Mouse (Mus musculus) stomach, embryonic 15.5 days (tissue): ENCODE measurements around the gene Gab2. TPM values are rescaled to one million over a fixed set of nuclear protein-coding genes. Genes with fewer than 3 reads are reported as not detected.
A peak's percentile ranks its signal among the peaks of the same experiment; 100 is the strongest.

Experiments
- ATAC-seq: fragments of 200-750 bp; cut with Nextera tagmentation; 2 replicates; pipeline ENCODE4 v1.8.0; 2017; ENCODE audit warnings: low read depth, moderate number of reproducible peaks, moderate TSS enrichment; ENCODE audit not compliant: insufficient read depth, low FRiP score
- H3K27ac ChIP-seq: fragments of 300-500 bp; sonication (generic); 2 replicates; pipeline ENCODE4 v1.5.1; 2015; ENCODE audit warnings: mild to moderate bottlenecking, inconsistent platforms
- H3K27me3 ChIP-seq: fragments of 300-500 bp; sonication (generic); replicated peaks from 2 replicates; pipeline ENCODE4 v1.6.1; 2015; ENCODE audit warnings: inconsistent platforms
- H3K36me3 ChIP-seq: fragments of 300-500 bp; sonication (generic); 2 replicates; pipeline ENCODE4 v1.6.1; 2015; ENCODE audit warnings: inconsistent platforms
- H3K4me1 ChIP-seq: fragments of 300-500 bp; sonication (generic); 2 replicates; pipeline ENCODE4 v1.6.1; 2015; ENCODE audit warnings: inconsistent platforms
- H3K4me2 ChIP-seq: fragments of 300-500 bp; sonication (generic); 2 replicates; pipeline ENCODE4 v1.6.1; 2015; ENCODE audit warnings: mild to moderate bottlenecking, inconsistent platforms
- H3K4me3 ChIP-seq: fragments of 300-500 bp; sonication (generic); replicated peaks from 2 replicates; pipeline ENCODE4 v1.5.1; 2015; ENCODE audit warnings: inconsistent platforms
- H3K9ac ChIP-seq: fragments of 300-500 bp; sonication (generic); 2 replicates; pipeline ENCODE4 v1.6.1; 2015; ENCODE audit warnings: inconsistent platforms
- H3K9me3 ChIP-seq: fragments of 300-500 bp; sonication (generic); 2 replicates; pipeline ENCODE4 v1.6.1; 2016; ENCODE audit warnings: inconsistent platforms
- WGBS: fragments of 180-500 bp; shearing (Covaris S2); methylation state at CpG from one replicate; pipeline ENCODE4 v1.1.7; 2015; 5-methylcytosine and 5-hydroxymethylcytosine counted together
- polyA plus RNA-seq: library from polyadenylated mRNA; unstranded; fragments of >200 nt; fragmentation: Nextera tagmentation; extraction: Ambion mirVana; gene quantifications from 2 replicates; pipeline ENCODE4 v1.2.1, GENCODE M21; 2015

Gene Gab2
- polyA plus RNA-seq, 1 experiment from 2014 or later = 7.5 TPM

- ATAC-seq = no peak
- Histone ChIP-seq H3K36me3 (no peaks in the 10 kb centered on the region), H3K4me2 (no peak overlapping the region), H3K27me3 (no peaks in the 10 kb centered on the region), H3K27ac (no peak overlapping the region), H3K9me3 (no peaks in the 10 kb centered on the region), H3K4me1 (no peaks in the 10 kb centered on the region), H3K9ac (no peak overlapping the region), H3K4me3 (no peak overlapping the region)
- WGBS = 70% methylated on average over 2 of the region's 2 CpGs
Observed at GRCm38 (mm10) chr7:97151082-97151813, 69.9 kb downstream of the Gab2 start.

- ATAC-seq = no peak
- WGBS = 71% methylated on average over 2 of the region's 2 CpGs
- Histone ChIP-seq H3K27me3 (no peaks in the 10 kb centered on the region), H3K4me1 (no peaks in the 10 kb centered on the region), H3K4me2 (no peak overlapping the region), H3K27ac (no peak overlapping the region), H3K36me3 (no peaks in the 10 kb centered on the region), H3K9ac (no peak overlapping the region), H3K9me3 (no peaks in the 10 kb centered on the region), H3K4me3 (no peak overlapping the region)
Observed at GRCm38 (mm10) chr7:97154756-97155487, 73.5 kb downstream of the Gab2 start.

- Histone ChIP-seq H3K36me3 (no peaks in the 10 kb centered on the region), H3K27ac (no peak overlapping the region), H3K27me3 (no peaks in the 10 kb centered on the region), H3K4me3 (no peak overlapping the region), H3K4me1 (no peaks in the 10 kb centered on the region), H3K9me3 (no peaks in the 10 kb centered on the region), H3K4me2 (no peak overlapping the region), H3K9ac (no peak overlapping the region)
- WGBS = 59% methylated on average over 1 of the region's 1 CpGs
- ATAC-seq = no peak
Observed at GRCm38 (mm10) chr7:97164261-97164660, 82.9 kb downstream of the Gab2 start.

GRCm38 (mm10) chr7:97171089-97171488 lies 89.7 kb downstream of the Gab2 start:
- Histone ChIP-seq H3K36me3 (no peaks in the 10 kb centered on the region), H3K4me2 (no peak overlapping the region), H3K9ac (no peak overlapping the region), H3K9me3 (no peaks in the 10 kb centered on the region), H3K4me1 (peaks cover 6% of the 10 kb centered on the region; the same call in 1 of the 2 replicates), H3K4me3 (no peak overlapping the region), H3K27me3 (no peaks in the 10 kb centered on the region), H3K27ac (no peak overlapping the region)
- no peak for ATAC-seq
- WGBS = 57% methylated on average over 1 of the region's 1 CpGs

- WGBS = 42% methylated on average over 4 of the region's 4 CpGs
- no peak for ATAC-seq
Observed at GRCm38 (mm10) chr7:97171719-97172118, 90.3 kb downstream of the Gab2 start.

GRCm38 (mm10) chr7:97172126-97172525 lies 90.7 kb downstream of the Gab2 start:
- H3K27ac ChIP-seq = peak overlapping the region; percentile 3; the same call in 1 of the 2 replicates
- 45% methylated on average over 3 of the region's 3 CpGs for WGBS

More at GRCm38 (mm10) chr7:97171719-97172118, 90.3 kb downstream of the Gab2 start:
- Histone ChIP-seq H3K4me3 (no peak overlapping the region), H3K27ac (peak overlapping the region; percentile 3; the same call in 1 of the 2 replicates), H3K9me3 (no peaks in the 10 kb centered on the region), H3K9ac (no peak overlapping the region), H3K4me1 (peaks cover 6% of the 10 kb centered on the region; the same call in 1 of the 2 replicates), H3K27me3 (no peaks in the 10 kb centered on the region), H3K36me3 (no peaks in the 10 kb centered on the region), H3K4me2 (no peak overlapping the region)

GRCm38 (mm10) chr7:97181931-97182330 lies 100.5 kb downstream of the Gab2 start:
- no peaks in the 10 kb centered on the region for H3K36me3 ChIP-seq
- ATAC-seq = no peak
- 84% methylated on average over 1 of the region's 1 CpGs for WGBS
- H3K4me1 ChIP-seq = no peaks in the 10 kb centered on the region
- no peak overlapping the region for H3K27ac ChIP-seq
- H3K27me3 ChIP-seq = no peaks in the 10 kb centered on the region
- no peak overlapping the region for H3K4me3 ChIP-seq
- H3K4me2 ChIP-seq = no peak overlapping the region
- no peaks in the 10 kb centered on the region for H3K9me3 ChIP-seq
- no peak overlapping the region for H3K9ac ChIP-seq

More at GRCm38 (mm10) chr7:97172126-97172525, 90.7 kb downstream of the Gab2 start:
- ATAC-seq = no peak
- Histone ChIP-seq H3K4me2 (no peak overlapping the region), H3K27me3 (no peaks in the 10 kb centered on the region), H3K9me3 (no peaks in the 10 kb centered on the region), H3K36me3 (no peaks in the 10 kb centered on the region), H3K4me3 (no peak overlapping the region), H3K4me1 (peaks cover 6% of the 10 kb centered on the region; the same call in 1 of the 2 replicates), H3K9ac (no peak overlapping the region)

- WGBS = 49% methylated on average over 4 of the region's 4 CpGs
- Histone ChIP-seq H3K27ac (no peak overlapping the region), H3K9ac (no peak overlapping the region), H3K4me3 (no peak overlapping the region), H3K36me3 (no peaks in the 10 kb centered on the region), H3K27me3 (no peaks in the 10 kb centered on the region), H3K4me2 (no peak overlapping the region), H3K4me1 (no peaks in the 10 kb centered on the region), H3K9me3 (no peaks in the 10 kb centered on the region)
- no peak for ATAC-seq
Observed at GRCm38 (mm10) chr7:97183426-97183825, 102.0 kb downstream of the Gab2 start.

GRCm38 (mm10) chr7:97184005-97184404 lies 102.6 kb downstream of the Gab2 start:
- H3K27me3 ChIP-seq = no peaks in the 10 kb centered on the region
- H3K4me2 ChIP-seq = no peak overlapping the region
- ATAC-seq = no peak
- H3K27ac ChIP-seq = no peak overlapping the region
- H3K4me1 ChIP-seq = no peaks in the 10 kb centered on the region
- H3K9me3 ChIP-seq = no peaks in the 10 kb centered on the region
- no peak overlapping the region for H3K4me3 ChIP-seq
- H3K36me3 ChIP-seq = no peaks in the 10 kb centered on the region
- WGBS = 66% methylated on average over 1 of the region's 1 CpGs
- no peak overlapping the region for H3K9ac ChIP-seq

- Histone ChIP-seq H3K4me2 (no peak overlapping the region), H3K4me3 (no peak overlapping the region), H3K27ac (no peak overlapping the region), H3K9me3 (no peaks in the 10 kb centered on the region), H3K9ac (no peak overlapping the region), H3K4me1 (no peaks in the 10 kb centered on the region), H3K27me3 (no peaks in the 10 kb centered on the region), H3K36me3 (no peaks in the 10 kb centered on the region)
- no peak for ATAC-seq
- 93% methylated on average over 2 of the region's 2 CpGs for WGBS
Observed at GRCm38 (mm10) chr7:97187387-97188081, 106.1 kb downstream of the Gab2 start.

GRCm38 (mm10) chr7:97189116-97189515 lies 107.7 kb downstream of the Gab2 start:
- H3K36me3 ChIP-seq = no peaks in the 10 kb centered on the region
- WGBS = 32% methylated on average over 1 of the region's 1 CpGs
- H3K4me2 ChIP-seq = no peak overlapping the region
- H3K27ac ChIP-seq = no peak overlapping the region
- no peaks in the 10 kb centered on the region for H3K4me1 ChIP-seq
- no peak for ATAC-seq
- H3K9ac ChIP-seq = no peak overlapping the region
- H3K27me3 ChIP-seq = no peaks in the 10 kb centered on the region
- no peaks in the 10 kb centered on the region for H3K9me3 ChIP-seq
- H3K4me3 ChIP-seq = no peak overlapping the region

- no peak overlapping the region for H3K9ac ChIP-seq
- no peaks in the 10 kb centered on the region for H3K9me3 ChIP-seq
- WGBS = 73% methylated on average over 2 of the region's 2 CpGs
- no peak overlapping the region for H3K27ac ChIP-seq
- no peak overlapping the region for H3K4me3 ChIP-seq
- ATAC-seq = no peak
- peaks cover 3% of the 10 kb centered on the region; the same call in 1 of the 2 replicates for H3K4me1 ChIP-seq
- H3K36me3 ChIP-seq = no peaks in the 10 kb centered on the region
- no peak overlapping the region for H3K4me2 ChIP-seq
- H3K27me3 ChIP-seq = no peaks in the 10 kb centered on the region
Observed at GRCm38 (mm10) chr7:97203907-97204306, 122.5 kb downstream of the Gab2 start.
